Mouse (Mus musculus) C2C12 (cell line): ENCODE data around the gene Cobll1.

Experiments used
- CEBPB ChIP-seq: IDR thresholded peaks from one replicate; pipeline ENCODE4 v1.6.1; 2011; ENCODE audit warnings: low read depth, mild to moderate bottlenecking, control low read depth, moderate library complexity
- CTCF ChIP-seq: IDR thresholded peaks from one replicate; pipeline ENCODE4 v1.5.1; 2011; ENCODE audit not compliant: control insufficient read depth, insufficient read depth, insufficient read length
- FOSL1 ChIP-seq: IDR thresholded peaks from one replicate; pipeline ENCODE4 v1.8.0; 2011; ENCODE audit warnings: mild to moderate bottlenecking, low read length; ENCODE audit not compliant: poor library complexity, insufficient read depth, severe bottlenecking
- MAX ChIP-seq: IDR thresholded peaks from one replicate; pipeline ENCODE4 v1.6.1; 2011; ENCODE audit warnings: mild to moderate bottlenecking, control low read depth
- MYOG ChIP-seq: IDR thresholded peaks from one replicate; pipeline ENCODE4 v1.6.1; 2011; ENCODE audit not compliant: control insufficient read depth, insufficient read length; ENCODE audit errors: extremely low read depth
- USF1 ChIP-seq: IDR thresholded peaks from one replicate; pipeline ENCODE4 v1.6.1; 2011; ENCODE audit warnings: low read depth, mild to moderate bottlenecking, control low read depth, moderate library complexity

DNA sequence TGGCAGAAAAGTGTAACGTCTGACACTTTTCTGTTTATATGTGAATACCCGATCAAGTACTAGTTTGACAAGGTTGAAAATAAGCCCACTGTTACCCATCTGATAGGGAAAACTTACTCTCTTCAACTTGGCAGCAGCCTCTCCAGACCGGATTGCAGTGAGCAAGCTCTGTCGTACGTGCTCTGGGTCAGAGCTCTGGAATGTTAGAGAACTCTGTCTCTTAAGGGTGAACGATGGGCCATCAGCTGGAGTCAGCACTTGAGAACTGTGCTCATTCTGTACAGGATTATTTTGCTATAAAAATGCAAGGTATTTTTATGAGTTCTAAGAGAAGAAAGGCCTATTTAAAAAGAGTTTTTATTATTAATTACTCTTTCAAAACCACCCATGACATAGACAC is 143.6 kb downstream of the Cobll1 start:
- no peak for TF ChIP-seq CTCF
- TF ChIP-seq MAX, result no peak
- no peak for TF ChIP-seq USF1
- TF ChIP-seq MYOG, result no peak
- no peak for TF ChIP-seq FOSL1
- TF ChIP-seq CEBPB, result no peak
